Mouse (Mus musculus) heart, postnatal 36 days (tissue): ENCODE measurements around the gene Fcrl5. TPM values are rescaled to one million over a fixed set of nuclear protein-coding genes. Genes with fewer than 3 reads are reported as not detected.

Experiments
- DNase-seq, 2 experiments: peaks; one replicate each; pipeline ENCODE4 v3.0.0; 2021 to 2022
- intact Hi-C: fragments of 180-260 bp; cut with DNase I; formaldehyde crosslinking; loops from one replicate; pipeline ENCODE4 v1.15.1; 2025
- total RNA-seq, 2 experiments: library from RNA; stranded (reverse); gene quantifications; 2 replicates each; pipeline ENCODE4 v1.2.3; 2021

Fcrl5 gene
- total RNA-seq, 2 experiments from 2014 or later = not detected

- intact Hi-C loops = loop anchor here (1.0 kb wide), 2 partner anchors 17 to 36 kb away; no protein-coding TSS in a partner anchor
- peak in 1 of 2 experiments; percentile 27 for DNase-seq
Measured at GRCm38 (mm10) chr3:87525837-87526570, 90.4 kb downstream of the Fcrl5 start.

- DNase-seq = no peak
- intact Hi-C loops = no loop called here
Measured at GRCm38 (mm10) chr3:87527139-87527538, 91.6 kb downstream of the Fcrl5 start.

- intact Hi-C loops = no loop called here
- DNase-seq = no peak
Measured at GRCm38 (mm10) chr3:87528021-87528420, 92.4 kb downstream of the Fcrl5 start.

- no peak for DNase-seq
- intact Hi-C loops = no loop called here
Measured at GRCm38 (mm10) chr3:87528841-87529240, 93.3 kb downstream of the Fcrl5 start.

GRCm38 (mm10) chr3:87529568-87529967 is 94.0 kb downstream of the Fcrl5 start:
- intact Hi-C loops = no loop called here
- no peak for DNase-seq

- no peak for DNase-seq
- intact Hi-C loops = no loop called here
Measured at GRCm38 (mm10) chr3:87530234-87530633, 94.7 kb downstream of the Fcrl5 start.

GRCm38 (mm10) chr3:87533667-87534378 is 98.2 kb downstream of the Fcrl5 start:
- no peak for DNase-seq
- intact Hi-C loops = no loop called here

GRCm38 (mm10) chr3:87538034-87538433 is 102.5 kb downstream of the Fcrl5 start:
- intact Hi-C loops = no loop called here
- DNase-seq = no peak

- DNase-seq = no peak
- intact Hi-C loops = no loop called here
Measured at GRCm38 (mm10) chr3:87540028-87540675, 104.6 kb downstream of the Fcrl5 start.

- DNase-seq = no peak
- intact Hi-C loops = no loop called here
Measured at GRCm38 (mm10) chr3:87540714-87541113, 105.1 kb downstream of the Fcrl5 start.

GRCm38 (mm10) chr3:87542481-87543215 is 107.1 kb downstream of the Fcrl5 start:
- intact Hi-C loops = no loop called here
- peak in 1 of 2 experiments; percentile 45 for DNase-seq

GRCm38 (mm10) chr3:87545554-87545953 is 110.0 kb downstream of the Fcrl5 start:
- DNase-seq = no peak
- intact Hi-C loops = no loop called here

GRCm38 (mm10) chr3:87546291-87546721 is 110.7 kb downstream of the Fcrl5 start:
- intact Hi-C loops = no loop called here

GRCm38 (mm10) chr3:87549908-87550307 is 114.3 kb downstream of the Fcrl5 start:
- intact Hi-C loops = no loop called here
- no peak for DNase-seq

More at GRCm38 (mm10) chr3:87546291-87546721, 110.7 kb downstream of the Fcrl5 start:
- DNase-seq = no peak

Other genes starting within 250 kb of the Fcrl5 start
- 10 to 100 TPM in 1 of 2 experiments, 1 to 10 TPM in 1; 8.2 to 10.9 TPM for gene Fcrls, start 172.0 kb upstream of the Fcrl5 start, total RNA-seq
- gene Cd5l, start 77.9 kb upstream of the Fcrl5 start, total RNA-seq = 1 to 10 TPM in 1 of 2 experiments, under 1 TPM in 1; 0.54 to 1.1 TPM
- gene Fcrl1, start 59.4 kb upstream of the Fcrl5 start, total RNA-seq = under 1 TPM in 1 of 2 experiments, not detected in 1; 0.31 TPM
- 10 to 100 TPM; 19.2 to 20.0 TPM for gene Etv3, start 89.6 kb downstream of the Fcrl5 start, total RNA-seq
- gene Arhgef11, start 181.8 kb downstream of the Fcrl5 start, total RNA-seq = 10 to 100 TPM; 20.4 TPM